Mouse (Mus musculus) MEL (cell line): Measurements from ENCODE around the gene Miip. TPM values are rescaled to one million over a fixed set of nuclear protein-coding genes. Genes with fewer than 3 reads are reported as not detected.

ENCODE experiments used
- DNase-seq: peaks from one replicate; pipeline ENCODE4 v3.0.0; 2011; ENCODE audit warnings: low read depth, low spot score
- H3K27ac ChIP-seq: 2 replicates; pipeline ENCODE4 v1.5.1; 2012; ENCODE audit warnings: low read depth, mild to moderate bottlenecking, control low read depth, low read length, moderate library complexity; ENCODE audit not compliant: control insufficient read depth
- H3K27me3 ChIP-seq, 2 experiments: fragments of 150-350 bp in 1 of 2; sonication (generic) in 1 of 2; 2 replicates each; pipeline ENCODE4 v1.6.1; 2012; ENCODE audit warnings: low read length in 2 of 2, mild to moderate bottlenecking in 2 of 2, improper control_type of control experiment in 1 of 2, moderate library complexity in 1 of 2; ENCODE audit not compliant: insufficient read depth in 2 of 2, control insufficient read depth in 1 of 2
- H3K36me3 ChIP-seq, 2 experiments: 2 replicates each; pipeline ENCODE4 v1.6.1; 2012 to 2014; ENCODE audit warnings: low read length in 2 of 2, improper control_type of control experiment in 1 of 2, inconsistent platforms in 1 of 2, mild to moderate bottlenecking in 1 of 2; ENCODE audit not compliant: insufficient read depth in 2 of 2, control insufficient read depth in 1 of 2
- H3K4me1 ChIP-seq, 2 experiments: fragments of 150-350 bp in 1 of 2; sonication (generic) in 1 of 2; 2 replicates each; pipeline ENCODE4 v1.6.1; 2012; ENCODE audit warnings: low read length in 2 of 2, improper control_type of control experiment in 1 of 2, mild to moderate bottlenecking in 1 of 2; ENCODE audit not compliant: insufficient read depth in 2 of 2, control insufficient read depth in 1 of 2
- H3K4me3 ChIP-seq, 2 experiments: fragments of 150-350 bp in 1 of 2; sonication (generic) in 1 of 2; 2 replicates each; pipeline ENCODE4 v1.5.1; 2012; ENCODE audit warnings: low read depth in 2 of 2, low read length in 2 of 2, mild to moderate bottlenecking in 2 of 2, moderate library complexity in 2 of 2, control low read depth in 1 of 2, improper control_type of control experiment in 1 of 2; ENCODE audit not compliant: control insufficient read depth in 1 of 2, insufficient read depth in 1 of 2
- H3K79me2 ChIP-seq: 2 replicates; pipeline ENCODE4 v1.6.1; 2012; ENCODE audit warnings: mild to moderate bottlenecking, low read length, moderate library complexity; ENCODE audit not compliant: control insufficient read depth, poor library complexity, insufficient read depth
- H3K9ac ChIP-seq: 2 replicates; pipeline ENCODE4 v1.6.1; 2012; ENCODE audit warnings: low read depth, mild to moderate bottlenecking, control low read depth, low read length, moderate library complexity; ENCODE audit not compliant: control insufficient read depth, poor library complexity, severe bottlenecking
- H3K9me3 ChIP-seq: fragments of 150-350 bp; sonication (generic); replicated peaks from 2 replicates; pipeline ENCODE4 v1.6.1; 2012; ENCODE audit warnings: mild to moderate bottlenecking, low read length, improper control_type of control experiment, moderate library complexity; ENCODE audit not compliant: insufficient read depth
- KAT2A ChIP-seq: conservative IDR thresholded peaks from 2 replicates; pipeline ENCODE4 v1.6.1; 2012; ENCODE audit warnings: low read depth, low read length, improper control_type of control experiment, inconsistent platforms
- MXI1 ChIP-seq: IDR thresholded peaks from 2 replicates; pipeline ENCODE4 v1.6.1; 2011; ENCODE audit warnings: mild to moderate bottlenecking, low read depth, low read length, improper control_type of control experiment
- POLR2A ChIP-seq, 2 experiments: IDR thresholded peaks; 2 replicates each; pipeline ENCODE4 v1.6.1; 2011 to 2012; ENCODE audit warnings: low read length in 2 of 2, mild to moderate bottlenecking in 2 of 2, control low read depth in 1 of 2, improper control_type of control experiment in 1 of 2, low read depth in 1 of 2, moderate library complexity in 1 of 2; ENCODE audit not compliant: control insufficient read depth in 1 of 2, insufficient read depth in 1 of 2, poor library complexity in 1 of 2
- POLR2AphosphoS2 ChIP-seq: IDR thresholded peaks from 2 replicates; pipeline ENCODE4 v1.6.1; 2011; ENCODE audit warnings: low read length, improper control_type of control experiment
- ZKSCAN1 ChIP-seq: IDR thresholded peaks from 2 replicates; pipeline ENCODE4 v1.6.1; 2012; ENCODE audit warnings: low read depth, mild to moderate bottlenecking, inconsistent platforms, low read length, improper control_type of control experiment, moderate library complexity
- polyA plus RNA-seq, 2 experiments: library from polyadenylated mRNA; stranded (reverse) in 1 of 2; unstranded in 1 of 2; fragments of >175 nt in 1 of 2; fragments of >200 nt in 1 of 2; gene quantifications; 2 replicates each; pipeline versions ENCODE4 v1.2.1 to v1.2.4; 2012; ENCODE audit warnings: low replicate concordance in 2 of 2, low read depth in 1 of 2; ENCODE audit not compliant: insufficient read length in 2 of 2, insufficient read depth in 1 of 2, missing spikeins in 1 of 2
- total RNA-seq: library from RNA; depleted of rRNA; stranded (reverse); fragments of 300-350 nt; gene quantifications from 2 replicates; pipeline ENCODE4 v1.2.3, GENCODE M21; 2012; rRNA removed

The Miip gene
- total and polyA plus RNA-seq, 3 experiments, result 19.0 to 31.4 TPM; not detected in 1

- no peaks in the 10 kb centered on the region for H3K4me1 ChIP-seq
- TF ChIP-seq KAT2A (no peak), MXI1 (no peak), ZKSCAN1 (no peak), POLR2A (IDR thresholded peaks at IDR 0.05; ENCODE audit: control insufficient read depth in 1 of 2, insufficient read depth in 1 of 2, low read depth in 1 of 2, low read length in 2 of 2, poor library complexity in 1 of 2) (no peak), POLR2AphosphoS2 (no peak)
- TF ChIP-seq, all 39 proteins: peak for 0
- no peak overlapping the region for H3K27ac ChIP-seq
- no peaks in the 10 kb centered on the region for H3K9me3 ChIP-seq
- no peaks in the 10 kb centered on the region for H3K27me3 ChIP-seq
- DNase-seq, result no peak
- H3K36me3 ChIP-seq, result no peaks in the 10 kb centered on the region
- H3K4me3 ChIP-seq, result no peak overlapping the region
- H3K9ac ChIP-seq, result no peak overlapping the region
- no peaks in the 10 kb centered on the region; the same call in 1 of the 2 replicates for H3K79me2 ChIP-seq
These were observed 55.3 kb downstream of the Miip start for GRCm38 (mm10) chr4:147813249-147813765.

Other genes starting within 250 kb of the Miip start
- 12.1 and 14.3 TPM in 2 replicates for gene Zfp979, start 226.3 kb downstream of the Miip start, total RNA-seq
- 10 to 100 TPM in 1 of 2 experiments, 1 to 10 TPM in 1; 7.9 to 76.0 TPM for gene Zfp979, start 226.3 kb downstream of the Miip start, polyA plus RNA-seq
- gene Zfp534, start 166.3 kb downstream of the Miip start, total RNA-seq, result not detected in 2 replicates
- gene Zfp534, start 166.3 kb downstream of the Miip start, polyA plus RNA-seq, result under 1 TPM in 1 of 2 experiments, not detected in 1; 0.13 TPM
- 1.4 and 2.2 TPM in 2 replicates for gene Zfp984, start 59.0 kb downstream of the Miip start, total RNA-seq
- under 1 TPM in 1 of 2 experiments, not detected in 1; 0.92 TPM for gene Zfp984, start 59.0 kb downstream of the Miip start, polyA plus RNA-seq
- gene Zfp933, start 20.4 kb downstream of the Miip start, total RNA-seq, result 3.3 and 4.7 TPM in 2 replicates
- gene Zfp933, start 20.4 kb downstream of the Miip start, polyA plus RNA-seq, result 100 to 1,000 TPM in 1 of 2 experiments, 1 to 10 TPM in 1; 4.0 to 353 TPM
- 3.0 and 3.8 TPM in 2 replicates for gene Fv1, start 163 bp upstream of the Miip start, total RNA-seq
- 1 to 10 TPM in 1 of 2 experiments, not detected in 1; 4.6 TPM for gene Fv1, start 163 bp upstream of the Miip start, polyA plus RNA-seq
- gene Mfn2, start 35.9 kb upstream of the Miip start, total RNA-seq, result 16.0 and 19.0 TPM in 2 replicates
- 10 to 100 TPM in 1 of 2 experiments, not detected in 1; 32.8 TPM for gene Mfn2, start 35.9 kb upstream of the Miip start, polyA plus RNA-seq
- gene Plod1, start 68.0 kb upstream of the Miip start, total RNA-seq, result 7.2 and 8.2 TPM in 2 replicates
- gene Plod1, start 68.0 kb upstream of the Miip start, polyA plus RNA-seq, result 10 to 100 TPM in 1 of 2 experiments, not detected in 1; 20.8 TPM
- gene 2510039O18Rik, start 72.1 kb upstream of the Miip start, total RNA-seq, result 41.3 and 48.3 TPM in 2 replicates
- 10 to 100 TPM in 1 of 2 experiments, not detected in 1; 59.9 TPM for gene 2510039O18Rik, start 72.1 kb upstream of the Miip start, polyA plus RNA-seq
- gene Nppb, start 117.0 kb upstream of the Miip start, total RNA-seq, result not detected in 2 replicates
- not detected for gene Nppb, start 117.0 kb upstream of the Miip start, polyA plus RNA-seq
- not detected in 2 replicates for gene Nppa, start 131.9 kb upstream of the Miip start, total RNA-seq
- under 1 TPM in 1 of 2 experiments, not detected in 1; 0.26 TPM for gene Nppa, start 131.9 kb upstream of the Miip start, polyA plus RNA-seq
- gene Clcn6, start 170.0 kb upstream of the Miip start, total RNA-seq, result 5.8 and 8.2 TPM in 2 replicates
- gene Clcn6, start 170.0 kb upstream of the Miip start, polyA plus RNA-seq, result 10 to 100 TPM in 1 of 2 experiments, not detected in 1; 17.5 TPM
- gene Mthfr, start 170.3 kb upstream of the Miip start, total RNA-seq, result 7.4 and 12.4 TPM in 2 replicates
- 10 to 100 TPM in 1 of 2 experiments, not detected in 1; 15.5 TPM for gene Mthfr, start 170.3 kb upstream of the Miip start, polyA plus RNA-seq
- 5.0 and 6.4 TPM in 2 replicates for gene Agtrap, start 219.2 kb upstream of the Miip start, total RNA-seq
- gene Agtrap, start 219.2 kb upstream of the Miip start, polyA plus RNA-seq, result 10 to 100 TPM in 1 of 2 experiments, not detected in 1; 16.0 TPM